Mouse (Mus musculus): Measurements from ENCODE around the gene Ppm1a. TPM values are rescaled to one million over a fixed set of nuclear protein-coding genes. Genes with fewer than 3 reads are reported as not detected.

Gene Ppm1a
- polyA plus RNA-seq, 1 experiment from 2014 or later, result 54.4 TPM

DNA sequence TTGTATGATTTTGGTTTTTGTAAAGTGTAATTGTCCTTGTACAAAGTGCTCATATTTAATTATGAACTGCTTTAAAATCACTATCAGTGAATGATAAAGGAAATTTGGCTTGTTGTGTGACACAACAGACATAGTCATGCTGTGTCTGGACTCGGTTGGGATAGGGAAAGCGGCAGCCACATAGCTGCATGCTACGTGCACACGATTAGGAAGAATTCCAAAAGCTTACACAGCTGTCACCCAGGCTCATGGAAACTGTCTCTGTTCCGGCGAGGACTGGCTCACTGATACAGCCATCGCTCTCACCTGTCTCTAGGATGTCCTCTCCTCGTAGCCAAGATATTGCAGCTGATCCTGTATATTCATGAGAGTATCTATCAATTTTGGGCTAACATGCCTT, 36.7 kb downstream of the Ppm1a start:
- ATAC-seq (no peak), DNase-seq (ENCODE audit: low spot score) (no peak)
- peaks cover 21% of the 10 kb centered on the region; the same call in 1 of the 2 replicates for H3K36me3 ChIP-seq (ENCODE audit: insufficient read depth, low read length)
- no peaks in the 10 kb centered on the region for H3K4me1 ChIP-seq (ENCODE audit: insufficient read depth, low read depth, low read length)
- WGBS, result 95% methylated on average over 8 of the region's 8 CpGs
- H3K9me3 ChIP-seq (ENCODE audit: low read length), result no peaks in the 10 kb centered on the region
- no peak overlapping the region for H3K9ac ChIP-seq (replicated peaks; ENCODE audit: low read depth)
- no peaks in the 10 kb centered on the region for H3K27me3 ChIP-seq (replicated peaks; ENCODE audit: insufficient read depth, low read length)
- H3K27ac ChIP-seq (ENCODE audit: low read length), result no peak overlapping the region
- TF ChIP-seq EP300 (IDR thresholded peaks at IDR 0.05), result no peak
- H3K4me2 ChIP-seq (replicated peaks; ENCODE audit: low read depth, low read length), result no peak overlapping the region
- H3K4me3 ChIP-seq (ENCODE audit: low read depth, low read length), result no peak overlapping the region

DNA sequence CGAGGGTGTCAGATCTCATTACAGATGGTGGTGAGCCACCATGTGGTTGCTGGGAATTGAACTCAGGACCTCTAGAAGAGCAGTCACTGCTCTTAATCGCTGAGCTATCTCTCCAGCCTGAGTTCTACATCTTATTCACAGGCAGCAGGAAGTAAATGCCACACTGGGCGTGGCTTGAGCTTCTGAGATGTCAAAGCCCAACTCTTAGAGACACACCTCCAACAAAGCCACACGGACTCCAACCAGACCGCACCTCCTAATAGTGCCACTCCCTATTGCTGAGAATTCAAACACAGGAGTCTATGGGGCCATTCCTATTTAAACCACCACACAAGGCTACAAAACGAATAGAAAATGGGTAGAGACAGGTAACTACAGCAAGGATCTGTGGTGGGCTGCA, 52.5 kb downstream of the Ppm1a start:
- no peak overlapping the region for H3K27ac ChIP-seq (ENCODE audit: low read length)
- WGBS, result 62% methylated on average over 6 of the region's 6 CpGs
- no peak overlapping the region for H3K4me3 ChIP-seq (ENCODE audit: low read depth, low read length)
- no peaks in the 10 kb centered on the region for H3K27me3 ChIP-seq (replicated peaks; ENCODE audit: insufficient read depth, low read length)
- ATAC-seq, result no peak
- no peak overlapping the region for H3K9ac ChIP-seq (replicated peaks; ENCODE audit: low read depth)
- H3K9me3 ChIP-seq (ENCODE audit: low read length), result no peaks in the 10 kb centered on the region
- no peak overlapping the region for H3K4me2 ChIP-seq (replicated peaks; ENCODE audit: low read depth, low read length)
- H3K4me1 ChIP-seq (ENCODE audit: insufficient read depth, low read depth, low read length), result no peaks in the 10 kb centered on the region
- no peaks in the 10 kb centered on the region for H3K36me3 ChIP-seq (ENCODE audit: insufficient read depth, low read length)
- no peak for DNase-seq (ENCODE audit: low spot score)
- no peak for TF ChIP-seq CTCF (IDR thresholded peaks at IDR 0.05)
- no peak for TF ChIP-seq EP300 (IDR thresholded peaks at IDR 0.05)

DNA sequence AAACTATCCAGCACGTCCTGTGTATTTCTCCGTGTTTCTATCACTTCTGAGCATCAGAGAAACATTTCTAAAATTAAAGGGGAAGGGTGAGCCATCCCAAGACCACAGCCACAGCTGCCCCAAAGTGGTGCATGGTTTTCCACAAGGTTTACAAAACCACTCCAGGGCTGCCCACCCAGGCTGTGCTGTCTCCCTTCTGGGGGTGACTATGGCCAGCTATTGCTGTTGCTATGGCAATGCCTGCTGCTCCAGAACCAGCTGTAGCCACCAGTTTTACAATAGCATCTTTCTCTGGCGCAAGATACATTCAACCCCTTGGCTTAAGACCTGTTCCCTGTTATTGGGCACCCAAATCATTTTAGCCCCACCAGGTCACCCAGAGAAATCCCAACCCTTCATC, 54.3 kb downstream of the Ppm1a start:
- H3K9me3 ChIP-seq (ENCODE audit: low read length), result no peaks in the 10 kb centered on the region
- H3K27ac ChIP-seq (ENCODE audit: low read length), result no peak overlapping the region
- no peaks in the 10 kb centered on the region for H3K4me1 ChIP-seq (ENCODE audit: insufficient read depth, low read depth, low read length)
- no peaks in the 10 kb centered on the region for H3K36me3 ChIP-seq (ENCODE audit: insufficient read depth, low read length)
- no peak overlapping the region for H3K9ac ChIP-seq (replicated peaks; ENCODE audit: low read depth)
- no peaks in the 10 kb centered on the region for H3K27me3 ChIP-seq (replicated peaks; ENCODE audit: insufficient read depth, low read length)
- TF ChIP-seq EP300 (IDR thresholded peaks at IDR 0.05) (no peak), CTCF (IDR thresholded peaks at IDR 0.05) (no peak)
- H3K4me3 ChIP-seq (ENCODE audit: low read depth, low read length), result no peak overlapping the region
- ATAC-seq, result no peak
- DNase-seq (ENCODE audit: low spot score), result no peak
- no peak overlapping the region for H3K4me2 ChIP-seq (replicated peaks; ENCODE audit: low read depth, low read length)
- WGBS, result 78% methylated on average over 3 of the region's 3 CpGs

DNA sequence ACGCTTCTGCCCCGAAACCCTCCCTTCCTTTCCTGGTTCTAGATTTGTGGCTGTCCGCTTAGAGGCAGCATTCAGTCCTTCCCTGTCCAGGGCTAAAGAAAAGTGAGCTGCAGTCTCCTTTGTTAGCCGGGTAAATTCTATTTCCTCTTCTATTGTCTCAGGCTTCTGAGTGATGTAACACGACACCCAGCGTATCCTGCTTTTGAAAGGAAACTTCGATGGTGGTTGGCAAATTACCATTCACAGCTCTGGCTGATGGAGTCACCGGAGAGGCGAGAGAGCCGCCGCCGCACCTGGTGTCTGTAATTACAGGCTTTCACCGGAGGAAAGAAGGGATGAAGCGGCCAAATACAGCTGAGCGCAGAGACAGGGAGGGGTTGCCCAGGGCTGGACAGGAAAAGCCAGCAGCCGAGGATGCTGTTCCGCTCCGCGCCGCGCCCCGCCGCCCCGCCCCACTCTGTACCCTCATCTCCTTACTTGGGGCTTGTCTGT, 63.7 kb downstream of the Ppm1a start:
- ATAC-seq (peak; percentile 92), DNase-seq (ENCODE audit: low spot score) (peak; percentile 64)
- Histone ChIP-seq H3K4me1 (ENCODE audit: insufficient read depth, low read depth, low read length) (no peaks in the 10 kb centered on the region), H3K4me3 (ENCODE audit: low read depth, low read length) (peak overlapping the region; percentile 29), H3K9ac (replicated peaks; ENCODE audit: low read depth) (no peak overlapping the region), H3K4me2 (replicated peaks; ENCODE audit: low read depth, low read length) (peak overlapping the region; percentile 50), H3K27me3 (replicated peaks; ENCODE audit: insufficient read depth, low read length) (no peaks in the 10 kb centered on the region), H3K36me3 (ENCODE audit: insufficient read depth, low read length) (no peaks in the 10 kb centered on the region), H3K27ac (ENCODE audit: low read length) (no peak overlapping the region), H3K9me3 (ENCODE audit: low read length) (no peaks in the 10 kb centered on the region)
- WGBS, result 4% methylated on average over 24 of the region's 24 CpGs
- TF ChIP-seq CTCF (IDR thresholded peaks at IDR 0.05) (no peak), EP300 (IDR thresholded peaks at IDR 0.05) (no peak; the same call in 1 of the 2 replicates)

DNA sequence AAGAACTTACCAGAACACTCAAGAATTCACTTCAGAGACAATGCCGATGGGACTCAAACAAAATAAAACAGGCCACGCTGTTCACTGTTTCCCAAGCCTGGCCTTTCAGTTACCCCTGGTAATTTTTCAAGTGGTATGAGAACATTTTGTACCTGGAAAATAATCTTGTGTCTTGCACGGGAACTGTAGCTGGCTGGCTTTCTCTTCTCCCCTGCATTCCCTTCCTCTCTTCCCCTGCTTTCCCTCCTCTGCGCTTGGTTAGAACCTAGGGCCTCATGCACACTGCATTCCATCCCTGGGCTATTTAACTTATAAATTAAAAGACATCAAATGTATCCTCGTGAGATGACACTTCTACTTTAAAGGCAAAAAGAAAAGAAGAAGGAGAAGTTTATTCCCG, 64.3 kb downstream of the Ppm1a start:
- Histone ChIP-seq H3K27me3 (replicated peaks; ENCODE audit: insufficient read depth, low read length) (no peaks in the 10 kb centered on the region), H3K4me2 (replicated peaks; ENCODE audit: low read depth, low read length) (peak overlapping the region; percentile 50), H3K4me3 (ENCODE audit: low read depth, low read length) (no peak overlapping the region), H3K9ac (replicated peaks; ENCODE audit: low read depth) (no peak overlapping the region), H3K27ac (ENCODE audit: low read length) (no peak overlapping the region), H3K4me1 (ENCODE audit: insufficient read depth, low read depth, low read length) (no peaks in the 10 kb centered on the region), H3K36me3 (ENCODE audit: insufficient read depth, low read length) (no peaks in the 10 kb centered on the region), H3K9me3 (ENCODE audit: low read length) (no peaks in the 10 kb centered on the region)
- WGBS, result 34% methylated on average over 6 of the region's 6 CpGs
- peak; percentile 11 for DNase-seq (ENCODE audit: low spot score)
- no peak for TF ChIP-seq CTCF (IDR thresholded peaks at IDR 0.05)
- TF ChIP-seq EP300 (IDR thresholded peaks at IDR 0.05), result 0 out of 2 replicates have a peak, but pooled peaks have one; percentile 26
- ATAC-seq, result peak; percentile 31; the same call in 1 of the 2 replicates

DNA sequence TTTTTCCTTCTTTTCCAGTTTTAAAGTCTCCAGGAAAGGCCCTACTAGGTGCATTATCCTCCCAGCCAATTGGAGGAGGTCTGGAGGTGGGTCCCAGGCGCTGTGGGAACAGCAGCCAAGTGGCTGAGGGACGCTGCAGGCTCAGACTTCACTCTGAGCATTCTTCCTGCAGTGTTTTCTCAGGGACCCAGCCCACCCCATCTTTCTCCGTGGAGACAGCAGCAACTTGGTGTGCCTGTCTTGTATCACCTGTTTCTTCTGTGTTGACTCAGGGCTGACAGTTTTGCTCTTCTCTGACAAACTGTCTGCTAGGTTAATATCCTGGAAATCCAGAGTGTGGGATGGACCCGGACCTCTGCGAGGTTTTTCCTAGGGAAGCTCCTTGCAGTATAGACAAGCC, 68.4 kb downstream of the Ppm1a start:
- DNase-seq (ENCODE audit: low spot score) (no peak), ATAC-seq (no peak)
- no peaks in the 10 kb centered on the region for H3K9me3 ChIP-seq (ENCODE audit: low read length)
- H3K4me1 ChIP-seq (ENCODE audit: insufficient read depth, low read depth, low read length), result no peaks in the 10 kb centered on the region
- H3K36me3 ChIP-seq (ENCODE audit: insufficient read depth, low read length), result no peaks in the 10 kb centered on the region
- TF ChIP-seq EP300 (IDR thresholded peaks at IDR 0.05), result no peak
- H3K27ac ChIP-seq (ENCODE audit: low read length), result no peak overlapping the region
- no peak overlapping the region for H3K4me2 ChIP-seq (replicated peaks; ENCODE audit: low read depth, low read length)
- H3K4me3 ChIP-seq (ENCODE audit: low read depth, low read length), result no peak overlapping the region
- 41% methylated on average over 5 of the region's 5 CpGs for WGBS
- no peaks in the 10 kb centered on the region for H3K27me3 ChIP-seq (replicated peaks; ENCODE audit: insufficient read depth, low read length)
- H3K9ac ChIP-seq (replicated peaks; ENCODE audit: low read depth), result no peak overlapping the region
